Mouse (Mus musculus) hindbrain, embryonic 16.5 days (tissue): Measurements from ENCODE around the gene Atp6v0a1. TPM values are rescaled to one million over a fixed set of nuclear protein-coding genes. Genes with fewer than 3 reads are reported as not detected.

ENCODE experiments used
- ATAC-seq: fragments of 200-750 bp; cut with Nextera tagmentation; 2 replicates; pipeline ENCODE4 v1.8.0; 2017; ENCODE audit warnings: moderate TSS enrichment, moderate library complexity
- H3K27ac ChIP-seq: fragments of 300-500 bp; sonication (generic); 2 replicates; pipeline ENCODE4 v1.5.1; 2014; ENCODE audit warnings: low read depth, mild to moderate bottlenecking, control low read depth, low read length, moderate library complexity
- H3K27me3 ChIP-seq: fragments of 300-500 bp; sonication (generic); replicated peaks from 2 replicates; pipeline ENCODE4 v1.6.1; 2014; ENCODE audit warnings: low read length; ENCODE audit not compliant: control insufficient read depth, insufficient read depth
- H3K36me3 ChIP-seq: fragments of 300-500 bp; sonication (generic); 2 replicates; pipeline ENCODE4 v1.6.1; 2014; ENCODE audit warnings: mild to moderate bottlenecking, low read length, moderate library complexity, mixed read lengths; ENCODE audit not compliant: control insufficient read depth, insufficient read depth
- H3K4me1 ChIP-seq: fragments of 300-500 bp; sonication (generic); 2 replicates; pipeline ENCODE4 v1.6.1; 2014; ENCODE audit warnings: low read depth, low read length; ENCODE audit not compliant: control insufficient read depth, insufficient read depth
- H3K4me2 ChIP-seq: fragments of 300-500 bp; sonication (generic); 2 replicates; pipeline ENCODE4 v1.6.1; 2014; ENCODE audit warnings: mild to moderate bottlenecking, low read length, control low read depth, moderate library complexity
- H3K4me3 ChIP-seq: fragments of 300-500 bp; sonication (generic); 2 replicates; pipeline ENCODE4 v1.5.1; 2014; ENCODE audit warnings: mild to moderate bottlenecking, low read length, control low read depth, moderate library complexity
- H3K9ac ChIP-seq: fragments of 300-500 bp; sonication (generic); 2 replicates; pipeline ENCODE4 v1.6.1; 2014; ENCODE audit warnings: low read depth, mild to moderate bottlenecking, control low read depth, low read length, moderate library complexity
- H3K9me3 ChIP-seq: fragments of 300-500 bp; sonication (generic); 2 replicates; pipeline ENCODE4 v1.6.1; 2014; ENCODE audit warnings: mild to moderate bottlenecking, low read length, moderate library complexity; ENCODE audit not compliant: control insufficient read depth
- WGBS: fragments of 180-500 bp; shearing (Covaris S2); extraction: QIAGEN DNeasy Blood & Tissue Kit; methylation state at CpG from one replicate; pipeline ENCODE4 v1.1.7; 2014; 5-methylcytosine and 5-hydroxymethylcytosine counted together
- polyA plus RNA-seq: library from polyadenylated mRNA; unstranded; fragments of >200 nt; fragmentation: Nextera tagmentation; extraction: Ambion mirVana; gene quantifications from 2 replicates; pipeline ENCODE4 v1.2.1, GENCODE M21; 2015

The Atp6v0a1 gene
- polyA plus RNA-seq, 1 experiment from 2014 or later, result 175 TPM

- Histone ChIP-seq H3K27ac (no peak overlapping the region), H3K4me3 (no peak overlapping the region), H3K9ac (no peak overlapping the region), H3K27me3 (no peaks in the 10 kb centered on the region), H3K4me1 (no peaks in the 10 kb centered on the region; the same call in 1 of the 2 replicates), H3K36me3 (peaks cover 46% of the 10 kb centered on the region), H3K4me2 (no peak overlapping the region), H3K9me3 (no peaks in the 10 kb centered on the region)
- WGBS, result 80% methylated on average over 5 of the region's 5 CpGs
- ATAC-seq, result no peak
Observed at GRCm38 (mm10) chr11:101058726-101059125, 49.5 kb downstream of the Atp6v0a1 start.

GRCm38 (mm10) chr11:101059473-101059872 lies 50.2 kb downstream of the Atp6v0a1 start:
- Histone ChIP-seq H3K9ac (peak overlapping the region; percentile 28; the same call in 1 of the 2 replicates), H3K27me3 (no peaks in the 10 kb centered on the region), H3K4me3 (no peak overlapping the region), H3K4me1 (no peaks in the 10 kb centered on the region; the same call in 1 of the 2 replicates), H3K4me2 (no peak overlapping the region), H3K9me3 (no peaks in the 10 kb centered on the region), H3K27ac (peak overlapping the region; percentile 59; the same call in 1 of the 2 replicates), H3K36me3 (peaks cover 46% of the 10 kb centered on the region)
- no peak for ATAC-seq
- 74% methylated on average over 10 of the region's 10 CpGs for WGBS

- Histone ChIP-seq H3K4me1 (no peaks in the 10 kb centered on the region; the same call in 1 of the 2 replicates), H3K9me3 (no peaks in the 10 kb centered on the region), H3K36me3 (peaks cover 42% of the 10 kb centered on the region), H3K4me2 (no peak overlapping the region), H3K27ac (peak overlapping the region; percentile 59), H3K27me3 (no peaks in the 10 kb centered on the region), H3K4me3 (no peak overlapping the region), H3K9ac (0 out of 2 replicates have a peak overlapping the region, but pooled peaks have one; percentile 23)
- WGBS, result 67% methylated on average over 8 of the region's 8 CpGs
- no peak for ATAC-seq
Observed at GRCm38 (mm10) chr11:101060126-101060525, 50.9 kb downstream of the Atp6v0a1 start.

GRCm38 (mm10) chr11:101061049-101061448 lies 51.8 kb downstream of the Atp6v0a1 start:
- no peak for ATAC-seq
- Histone ChIP-seq H3K36me3 (peaks cover 34% of the 10 kb centered on the region), H3K27me3 (no peaks in the 10 kb centered on the region)

GRCm38 (mm10) chr11:101062165-101062884 lies 53.1 kb downstream of the Atp6v0a1 start:
- Histone ChIP-seq H3K36me3 (peaks cover 24% of the 10 kb centered on the region), H3K9me3 (no peaks in the 10 kb centered on the region), H3K4me3 (no peak overlapping the region), H3K9ac (no peak overlapping the region), H3K27ac (no peak overlapping the region), H3K4me2 (no peak overlapping the region), H3K4me1 (peaks cover 6% of the 10 kb centered on the region), H3K27me3 (no peaks in the 10 kb centered on the region)
- no peak for ATAC-seq
- WGBS, result 72% methylated on average over 12 of the region's 12 CpGs

More at GRCm38 (mm10) chr11:101061049-101061448, 51.8 kb downstream of the Atp6v0a1 start:
- Histone ChIP-seq H3K4me3 (no peak overlapping the region), H3K27ac (no peak overlapping the region), H3K9me3 (no peaks in the 10 kb centered on the region), H3K4me2 (no peak overlapping the region), H3K9ac (no peak overlapping the region), H3K4me1 (no peaks in the 10 kb centered on the region; the same call in 1 of the 2 replicates)
- WGBS, result 94% methylated on average over 5 of the region's 5 CpGs

GRCm38 (mm10) chr11:101062971-101063675 lies 53.9 kb downstream of the Atp6v0a1 start:
- Histone ChIP-seq H3K4me1 (peaks cover 6% of the 10 kb centered on the region), H3K36me3 (peaks cover 20% of the 10 kb centered on the region), H3K4me3 (no peak overlapping the region), H3K4me2 (no peak overlapping the region), H3K9ac (no peak overlapping the region), H3K9me3 (no peaks in the 10 kb centered on the region), H3K27ac (peak overlapping the region; percentile 55), H3K27me3 (no peaks in the 10 kb centered on the region)
- ATAC-seq, result no peak
- 72% methylated on average over 14 of the region's 14 CpGs for WGBS

GRCm38 (mm10) chr11:101063676-101064327 lies 54.5 kb downstream of the Atp6v0a1 start:
- H3K4me1 ChIP-seq, result peaks cover 6% of the 10 kb centered on the region
- peak overlapping the region; percentile 55 for H3K27ac ChIP-seq
- H3K9me3 ChIP-seq, result no peaks in the 10 kb centered on the region
- peaks cover 17% of the 10 kb centered on the region for H3K36me3 ChIP-seq
- whole genome bisulfite sequencing, result 56% methylated on average over 12 of the region's 12 CpGs
- H3K27me3 ChIP-seq, result no peaks in the 10 kb centered on the region
- no peak overlapping the region for H3K4me2 ChIP-seq
- no peak for ATAC-seq
- no peak overlapping the region for H3K9ac ChIP-seq
- no peak overlapping the region for H3K4me3 ChIP-seq

GRCm38 (mm10) chr11:101064462-101064861 lies 55.2 kb downstream of the Atp6v0a1 start:
- no peak overlapping the region for H3K4me2 ChIP-seq
- no peaks in the 10 kb centered on the region for H3K9me3 ChIP-seq
- H3K4me1 ChIP-seq, result peaks cover 10% of the 10 kb centered on the region
- H3K4me3 ChIP-seq, result no peak overlapping the region
- H3K27me3 ChIP-seq, result no peaks in the 10 kb centered on the region
- WGBS, result 72% methylated on average over 4 of the region's 4 CpGs
- no peak overlapping the region for H3K9ac ChIP-seq
- peaks cover 17% of the 10 kb centered on the region for H3K36me3 ChIP-seq
- peak overlapping the region; percentile 55; the same call in 1 of the 2 replicates for H3K27ac ChIP-seq
- ATAC-seq, result no peak

GRCm38 (mm10) chr11:101065002-101065401 lies 55.8 kb downstream of the Atp6v0a1 start:
- H3K27me3 ChIP-seq, result no peaks in the 10 kb centered on the region
- H3K36me3 ChIP-seq, result peaks cover 17% of the 10 kb centered on the region
- peaks cover 11% of the 10 kb centered on the region for H3K4me1 ChIP-seq
- no peaks in the 10 kb centered on the region for H3K9me3 ChIP-seq
- H3K4me2 ChIP-seq, result no peak overlapping the region
- ATAC-seq, result no peak
- H3K9ac ChIP-seq, result no peak overlapping the region
- no peak overlapping the region for H3K4me3 ChIP-seq
- H3K27ac ChIP-seq, result no peak overlapping the region
- 95% methylated on average over 9 of the region's 9 CpGs for WGBS
